8 mouse cellular contexts compared by ENCODE assay signal in the genomic region with DNA sequence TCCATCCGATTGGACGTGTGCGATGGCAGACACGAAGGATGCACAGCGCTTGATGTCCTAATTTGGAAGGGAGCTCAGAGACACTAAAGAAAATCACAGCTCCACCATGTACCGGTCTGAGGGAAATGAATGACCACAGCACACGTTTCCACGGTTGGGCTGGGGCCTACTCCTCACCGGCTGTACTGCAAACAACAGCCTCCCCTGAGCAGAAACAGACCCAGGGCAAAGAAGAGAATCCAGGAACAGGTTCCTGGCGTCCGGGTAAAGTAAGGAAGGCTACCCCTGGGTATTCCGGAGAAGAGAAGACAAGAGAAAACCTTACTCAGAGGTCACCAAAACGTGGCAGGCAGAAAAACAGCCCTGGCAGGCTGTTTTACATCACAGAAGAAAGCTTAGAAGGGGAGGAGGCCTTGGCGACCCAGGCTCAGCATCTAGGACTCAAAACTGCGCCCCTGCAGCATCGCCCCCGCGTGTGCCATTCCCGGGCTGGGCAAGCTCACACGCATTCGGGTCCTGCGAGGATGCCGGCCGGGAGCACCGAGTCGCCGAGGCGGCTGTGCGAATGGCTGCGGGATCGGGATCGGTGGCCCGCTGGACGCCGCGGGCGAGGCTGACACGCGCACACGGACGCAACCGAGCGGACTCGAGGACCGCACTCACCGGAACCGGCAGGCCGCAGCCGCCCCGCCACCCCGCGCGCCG. TPM values are rescaled to one million over a fixed set of nuclear protein-coding genes. Genes with fewer than 3 reads are reported as not detected.
DNase-seq lines count a peak whose midpoint lies in the region; ATAC-seq and TF ChIP-seq lines count a peak whose summit lies in the region.

No protein-coding gene starts in this region.

- H3K36me3 ChIP-seq in spleen, adult 2 months (ENCODE audit: control insufficient read depth, insufficient read depth, low read length) = no peaks in the 10 kb centered on the region
- H3K36me3 ChIP-seq in forebrain, embryonic 16.5 days (ENCODE audit: control insufficient read depth, insufficient read depth) = no peaks in the 10 kb centered on the region
- no peaks in the 10 kb centered on the region for H3K36me3 ChIP-seq in midbrain, embryonic 14.5 days (ENCODE audit: control insufficient read depth, insufficient read depth, low read length)

- TF ChIP-seq POLR2A in spleen, adult 2 months (IDR thresholded peaks at IDR 0.05; ENCODE audit: low read depth, low read length) = no peak

- peak overlapping the region; percentile 87 for H3K9ac ChIP-seq in forebrain, embryonic 16.5 days (replicated peaks; ENCODE audit: low read depth, low read length)
- peak overlapping the region; percentile 86 for H3K9ac ChIP-seq in midbrain, embryonic 14.5 days (replicated peaks; ENCODE audit: low read length)

- peak overlapping the region; percentile 83 for H3K4me3 ChIP-seq in spleen, adult 2 months (ENCODE audit: extremely low read depth, insufficient read depth, insufficient read length)
- peak overlapping the region; percentile 83 for H3K4me3 ChIP-seq in forebrain, embryonic 16.5 days (replicated peaks; ENCODE audit: low read length)
- peak overlapping the region; percentile 57 for H3K4me3 ChIP-seq in left cerebral cortex, adult 2 months
- peak overlapping the region; percentile 88 for H3K4me3 ChIP-seq in midbrain, embryonic 14.5 days (replicated peaks; ENCODE audit: low read depth, low read length)

- TF ChIP-seq CTCF in spleen, adult 2 months (IDR thresholded peaks at IDR 0.05; ENCODE audit: extremely low read depth, insufficient read depth, insufficient read length, insufficient replicate concordance) = no peak
- no peak for TF ChIP-seq CTCF in left cerebral cortex, adult 2 months (IDR thresholded peaks at IDR 0.05)

- ATAC-seq in cerebellum, adult (ENCODE audit: insufficient number of reproducible peaks, low FRiP score, low TSS enrichment) = peak; percentile 52
- peak; percentile 81 for ATAC-seq in forebrain, embryonic 16.5 days
- peak; percentile 73 for ATAC-seq in midbrain, embryonic 14.5 days (ENCODE audit: low FRiP score, low TSS enrichment)

- 9% methylated on average over 53 of the region's 54 CpGs for WGBS in spleen, adult 2 months
- under 1% methylated on average over 54 of the region's 54 CpGs for WGBS in forebrain, embryonic 16.5 days
- under 1% methylated on average over 54 of the region's 54 CpGs for WGBS in midbrain, embryonic 14.5 days

- no peak overlapping the region for H3K27ac ChIP-seq in spleen, adult 2 months (ENCODE audit: insufficient read depth, low read length)
- peak overlapping the region; percentile 85 for H3K27ac ChIP-seq in forebrain, embryonic 16.5 days (ENCODE audit: low read length)
- H3K27ac ChIP-seq in left cerebral cortex, adult 2 months = peak overlapping the region; percentile 97
- H3K27ac ChIP-seq in midbrain, embryonic 14.5 days (replicated peaks; ENCODE audit: low read depth, low read length) = peak overlapping the region; percentile 93

- intact Hi-C loops in left cerebral cortex, adult 2 months (cut with DNase I) = loop anchor here (1.0 kb wide), 1 partner anchor 31 kb away; no protein-coding TSS in a partner anchor

- no peaks in the 10 kb centered on the region; the same call in 1 of the 2 replicates for H3K27me3 ChIP-seq in spleen, adult 2 months (ENCODE audit: control insufficient read depth, insufficient read depth, low read length)
- H3K27me3 ChIP-seq in forebrain, embryonic 16.5 days (replicated peaks; ENCODE audit: control insufficient read depth, insufficient read depth, low read length) = no peaks in the 10 kb centered on the region
- no peaks in the 10 kb centered on the region for H3K27me3 ChIP-seq in midbrain, embryonic 14.5 days (ENCODE audit: control insufficient read depth, insufficient read depth, low read length)

- DNase-seq in cerebellum, adult 11-12 months = no peak
- DNase-seq in spleen, adult 2 months (ENCODE audit: low read depth in 1 of 2, low spot score in 2 of 2) = no peak
- no peak for DNase-seq in spleen, postnatal 14 days (ENCODE audit: low spot score in 2 of 2)
- peak; percentile 28 to 48 for DNase-seq in left cerebral cortex, adult 2 months (ENCODE audit: extremely low spot score in 1 of 2, low spot score in 2 of 2)
- peak; percentile 79 for DNase-seq in midbrain, embryonic 14.5 days
- DNase-seq in spleen, postnatal 4 days (ENCODE audit: low spot score in 2 of 2) = no peak

- H3K9me3 ChIP-seq in forebrain, embryonic 16.5 days (ENCODE audit: control insufficient read depth, low read length) = no peaks in the 10 kb centered on the region
- H3K9me3 ChIP-seq in midbrain, embryonic 14.5 days (ENCODE audit: control insufficient read depth, low read length) = no peaks in the 10 kb centered on the region

- H3K4me1 ChIP-seq in spleen, adult 2 months (ENCODE audit: control insufficient read depth, insufficient read depth, insufficient read length) = peaks cover 6% of the 10 kb centered on the region
- H3K4me1 ChIP-seq in forebrain, embryonic 16.5 days (replicated peaks; ENCODE audit: control insufficient read depth, insufficient read depth, low read length) = peaks cover 14% of the 10 kb centered on the region
- peaks cover 16% of the 10 kb centered on the region for H3K4me1 ChIP-seq in midbrain, embryonic 14.5 days (ENCODE audit: control insufficient read depth, insufficient read depth, low read length)

- peak overlapping the region; percentile 85 for H3K4me2 ChIP-seq in forebrain, embryonic 16.5 days (ENCODE audit: low read length)
- H3K4me2 ChIP-seq in midbrain, embryonic 14.5 days (ENCODE audit: low read length) = peak overlapping the region; percentile 63

RNA-seq across cellular contexts. Expression of a gene that starts 0.8 kb away (rescaled TPM):
- polyA plus RNA-seq in spleen, adult 2 months (2012; rRNA removed) = 3.7 and 4.9 TPM in 2 replicates
- polyA plus RNA-seq in forebrain, embryonic 16.5 days (2015; fragmentation: Nextera tagmentation; extraction: Ambion mirVana) = 5.3 and 6.7 TPM in 2 replicates
- 10 to 100 TPM; 83.8 to 85.9 TPM for total RNA-seq in left cerebral cortex, adult 2 months (2021)
- 7.7 and 9.7 TPM in 2 replicates for polyA plus RNA-seq in midbrain, embryonic 14.5 days (2014; fragmentation: Nextera tagmentation; extraction: Ambion mirVana)

RNA-seq across cellular contexts. Expression of a gene that starts 32.5 kb away (rescaled TPM):
- 3.6 and 3.7 TPM in 2 replicates for polyA plus RNA-seq in spleen, adult 2 months (2012; rRNA removed)
- polyA plus RNA-seq in forebrain, embryonic 16.5 days (2015; fragmentation: Nextera tagmentation; extraction: Ambion mirVana) = 14.1 and 16.0 TPM in 2 replicates
- total RNA-seq in left cerebral cortex, adult 2 months (2021) = 10 to 100 TPM; 60.8 to 66.7 TPM
- polyA plus RNA-seq in midbrain, embryonic 14.5 days (2014; fragmentation: Nextera tagmentation; extraction: Ambion mirVana) = 28.5 and 29.3 TPM in 2 replicates

Comparison
In these comparisons a context has a peak if more than half of its experiments do, and no peak if none do; other contexts are left out.
1. DNase-seq: peak in left cerebral cortex, adult 2 months (2 of 2) and midbrain, embryonic 14.5 days (single experiment); none in cerebellum, adult 11-12 months (single experiment), spleen, adult 2 months (0 of 2), spleen, postnatal 14 days (0 of 2) and spleen, postnatal 4 days (0 of 2).
2. Peak in every context shown above with its lines, with median percentiles within 50 percentile points of each other: ATAC-seq and H3K4me3 ChIP-seq.